Mouse (Mus musculus): ENCODE data around the gene Ccdc88c.

The Ccdc88c gene

DNA sequence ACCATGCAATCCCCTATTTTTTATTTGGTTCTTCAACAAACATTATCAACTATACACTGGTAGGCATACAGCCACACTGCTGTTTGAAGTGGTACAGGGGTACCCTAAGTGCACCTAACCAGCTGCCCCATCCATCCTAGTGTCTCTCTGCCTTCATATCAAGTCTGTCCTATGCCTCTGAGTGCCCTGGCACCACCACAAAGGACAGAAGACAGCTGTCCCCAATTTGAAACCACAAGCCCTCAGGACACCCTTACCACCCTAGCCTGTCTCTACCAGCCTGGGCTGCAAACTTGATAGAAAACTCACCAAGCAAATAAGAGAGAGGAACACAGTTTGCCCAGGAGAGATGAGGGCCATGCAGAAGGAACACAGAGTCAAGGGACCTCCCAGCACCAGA, 51.3 kb downstream of the Ccdc88c start:
- DNase-seq (ENCODE audit: inconsistent age in 2 of 2, low spot score in 1 of 2), result no peak

GRCm38 (mm10) chr12:100969808-100970207, 59.0 kb downstream of the Ccdc88c start:
- DNase-seq (ENCODE audit: inconsistent age in 2 of 2, low spot score in 1 of 2), result no peak

- DNase-seq (ENCODE audit: inconsistent age in 2 of 2, low spot score in 1 of 2), result no peak
Measured at GRCm38 (mm10) chr12:100967383-100967782, 61.5 kb downstream of the Ccdc88c start.

DNA sequence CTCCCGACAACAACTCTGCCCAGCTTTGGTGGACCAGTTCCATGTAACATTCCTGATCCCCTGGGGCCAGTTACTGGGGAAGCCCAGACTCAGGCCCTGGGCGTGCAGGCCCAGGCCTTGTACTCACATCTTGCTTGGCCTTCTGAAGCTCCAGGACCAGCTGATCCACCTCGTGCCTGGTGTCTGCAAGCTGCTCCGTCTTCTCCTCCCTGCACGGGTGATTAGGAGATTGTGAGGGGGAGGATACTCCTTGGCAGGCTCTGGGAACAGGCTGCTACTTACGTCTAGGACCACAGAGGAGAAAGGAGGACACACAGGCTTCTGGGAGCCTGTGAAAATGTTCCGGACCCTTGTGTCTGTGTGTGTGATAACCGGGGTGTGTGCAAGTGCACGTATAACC, 62.6 kb downstream of the Ccdc88c start:
- no peak for DNase-seq (ENCODE audit: inconsistent age in 2 of 2, low spot score in 1 of 2)

GRCm38 (mm10) chr12:100965298-100965697, 63.6 kb downstream of the Ccdc88c start:
- no peak for DNase-seq (ENCODE audit: inconsistent age in 2 of 2, low spot score in 1 of 2)

DNA sequence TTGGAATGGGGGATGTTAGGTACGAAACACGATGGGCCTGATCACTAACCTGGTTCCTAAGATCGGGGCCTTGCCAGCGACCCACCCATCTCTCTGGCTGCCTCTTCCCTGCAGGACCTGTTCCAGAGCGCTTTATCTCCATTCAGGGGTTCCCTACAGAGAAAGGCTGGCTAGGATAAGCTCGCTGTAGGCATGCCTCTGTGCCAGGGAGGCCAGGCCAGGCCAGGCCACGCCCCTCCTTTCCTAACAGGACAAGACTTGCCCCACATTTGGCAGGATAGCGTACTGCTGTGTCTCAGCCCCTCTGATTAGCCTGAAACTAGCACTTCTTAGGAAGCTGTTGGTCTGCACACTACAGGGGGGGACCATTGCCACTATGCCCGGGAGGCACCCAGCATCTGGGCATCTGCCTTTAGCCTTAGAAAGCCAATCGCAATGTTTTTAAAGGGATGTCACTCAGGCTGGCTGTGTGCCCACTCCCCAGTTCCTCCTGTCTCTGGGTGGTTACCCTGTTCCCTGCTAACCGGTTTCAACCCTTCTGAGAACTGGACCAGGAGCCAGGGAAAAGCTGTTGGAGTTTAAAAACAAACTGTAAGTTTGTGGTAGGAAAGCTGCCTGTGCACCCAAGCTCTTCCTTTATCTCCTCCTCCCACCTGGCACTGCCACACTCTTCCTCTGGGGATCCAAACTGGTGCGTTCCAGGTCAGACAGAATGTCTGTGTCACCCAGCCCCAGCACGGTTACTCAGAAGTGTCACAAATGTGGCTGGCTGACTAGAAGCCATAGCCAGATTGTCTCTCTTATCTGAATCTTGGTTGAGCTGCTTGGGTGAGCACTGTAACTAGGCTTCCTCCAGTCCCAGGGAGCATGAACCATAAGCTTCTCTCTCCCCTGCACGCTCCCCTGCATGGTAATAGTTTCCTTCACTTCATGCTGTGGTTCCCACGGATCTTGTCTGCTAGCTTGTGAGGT, 69.9 kb downstream of the Ccdc88c start:
- peak in 1 of 2 experiments; percentile 58 for DNase-seq (ENCODE audit: inconsistent age in 2 of 2, low spot score in 1 of 2)

- peak; percentile 53 to 85 for DNase-seq (ENCODE audit: inconsistent age in 2 of 2, low spot score in 1 of 2)
Measured at GRCm38 (mm10) chr12:100958006-100958405, 70.8 kb downstream of the Ccdc88c start.

GRCm38 (mm10) chr12:100957257-100957656, 71.6 kb downstream of the Ccdc88c start:
- no peak for DNase-seq (ENCODE audit: inconsistent age in 2 of 2, low spot score in 1 of 2)

GRCm38 (mm10) chr12:100956825-100957224, 72.0 kb downstream of the Ccdc88c start:
- no peak for DNase-seq (ENCODE audit: inconsistent age in 2 of 2, low spot score in 1 of 2)

DNA sequence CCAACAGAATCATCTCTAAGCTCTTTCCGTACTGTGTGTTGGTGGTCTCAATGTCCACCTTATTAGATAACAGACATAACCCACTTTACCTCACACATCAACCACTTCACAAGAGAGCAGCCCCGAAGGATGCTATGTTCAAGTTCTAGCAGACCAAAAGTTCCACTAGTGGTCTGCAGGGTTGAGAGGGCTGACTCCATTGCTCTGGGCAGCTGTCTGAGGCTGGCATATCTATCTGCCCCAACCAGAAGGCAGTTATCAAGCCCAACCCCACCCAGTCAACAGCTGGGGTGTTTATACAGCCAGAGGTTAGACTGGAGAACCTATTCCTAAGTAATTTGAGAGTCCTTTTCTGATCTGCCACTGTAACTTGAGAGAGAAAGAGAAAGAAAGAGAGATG, 72.8 kb downstream of the Ccdc88c start:
- DNase-seq (ENCODE audit: inconsistent age in 2 of 2, low spot score in 1 of 2), result no peak

DNA sequence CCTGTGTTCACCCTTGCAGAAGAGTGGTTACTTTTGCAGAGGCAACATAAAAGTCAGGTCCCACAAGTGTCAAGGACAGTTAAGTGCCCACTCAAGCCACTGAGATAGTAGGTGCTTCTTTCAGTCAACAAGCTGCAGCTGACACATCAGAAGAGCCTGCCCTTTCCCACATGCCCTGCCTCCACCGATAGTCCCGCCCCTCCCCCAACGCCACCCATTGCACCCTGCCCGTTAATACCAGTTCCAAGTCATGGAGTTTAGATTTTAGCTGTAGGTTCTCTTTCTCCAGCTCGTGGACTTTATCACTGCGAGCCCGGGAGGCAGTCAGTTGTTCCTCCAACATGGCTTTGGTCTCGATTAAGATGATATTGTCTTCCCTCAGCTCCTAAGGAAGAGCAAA, 74.9 kb downstream of the Ccdc88c start:
- DNase-seq (ENCODE audit: inconsistent age in 2 of 2, low spot score in 1 of 2), result no peak

GRCm38 (mm10) chr12:100952193-100952931, 76.5 kb downstream of the Ccdc88c start:
- DNase-seq (ENCODE audit: inconsistent age in 2 of 2, low spot score in 1 of 2), result peak; percentile 68 to 87

- no peak for DNase-seq (ENCODE audit: inconsistent age in 2 of 2, low spot score in 1 of 2)
Measured at GRCm38 (mm10) chr12:100949146-100949545, 79.7 kb downstream of the Ccdc88c start.

- no peak for DNase-seq (ENCODE audit: inconsistent age in 2 of 2, low spot score in 1 of 2)
Measured at GRCm38 (mm10) chr12:100948021-100948420, 80.8 kb downstream of the Ccdc88c start.

- no peak for DNase-seq (ENCODE audit: inconsistent age in 2 of 2, low spot score in 1 of 2)
Measured at GRCm38 (mm10) chr12:100945948-100946347, 82.9 kb downstream of the Ccdc88c start.

DNA sequence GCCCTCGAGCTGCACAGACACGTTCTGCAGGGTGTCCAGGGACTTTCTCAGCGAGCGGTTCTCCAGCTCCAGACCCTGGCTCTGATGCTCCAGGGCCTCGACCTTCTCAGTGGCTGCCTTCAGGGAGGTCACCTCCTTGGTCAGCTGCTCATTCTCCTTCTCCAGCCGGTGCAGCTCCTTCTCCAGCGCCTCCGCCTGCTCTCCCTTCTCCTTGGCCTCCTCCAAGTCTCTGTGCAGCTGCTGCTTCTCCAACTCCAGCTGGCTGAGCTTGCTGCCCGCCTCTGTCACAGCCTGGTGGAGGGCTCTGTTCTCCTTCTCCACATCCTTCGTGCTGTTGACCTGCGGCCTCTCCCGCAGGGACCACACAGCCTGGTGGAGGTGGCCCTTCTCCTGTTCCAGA, 83.4 kb downstream of the Ccdc88c start:
- DNase-seq (ENCODE audit: inconsistent age in 2 of 2, low spot score in 1 of 2), result no peak

- DNase-seq (ENCODE audit: inconsistent age in 2 of 2, low spot score in 1 of 2), result no peak
Measured at GRCm38 (mm10) chr12:100944921-100945336, 83.9 kb downstream of the Ccdc88c start.

DNA sequence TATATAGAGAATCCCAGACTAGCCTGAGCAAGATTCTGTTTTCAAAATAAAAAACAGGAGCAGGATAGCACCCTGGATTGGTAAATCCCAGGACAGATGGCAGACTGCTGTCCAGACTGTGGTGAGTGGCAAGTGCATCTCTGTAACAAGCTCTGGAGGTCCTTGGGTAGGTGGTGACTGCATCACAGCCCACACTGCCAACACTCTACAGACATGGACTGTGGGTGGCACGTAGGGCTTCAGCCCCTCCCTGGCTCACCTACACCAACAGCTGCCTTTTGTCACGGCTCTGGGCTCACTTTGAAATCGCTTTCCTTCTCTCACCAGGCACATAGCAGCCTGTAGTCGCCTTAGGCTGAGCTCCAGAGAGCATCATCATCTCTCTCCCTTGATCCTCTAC, 85.7 kb downstream of the Ccdc88c start:
- DNase-seq (ENCODE audit: inconsistent age in 2 of 2, low spot score in 1 of 2), result no peak

- no peak for DNase-seq (ENCODE audit: inconsistent age in 2 of 2, low spot score in 1 of 2)
Measured at GRCm38 (mm10) chr12:100941361-100941760, 87.5 kb downstream of the Ccdc88c start.

- DNase-seq (ENCODE audit: inconsistent age in 2 of 2, low spot score in 1 of 2), result peak in 1 of 2 experiments; percentile 47
Measured at GRCm38 (mm10) chr12:100937441-100938360, 91.2 kb downstream of the Ccdc88c start.

GRCm38 (mm10) chr12:100936737-100937136, 92.1 kb downstream of the Ccdc88c start:
- DNase-seq (ENCODE audit: inconsistent age in 2 of 2, low spot score in 1 of 2), result peak in 1 of 2 experiments; percentile 58

Data from adrenal gland, adult (tissue).